Mouse (Mus musculus) gastrocnemius, postnatal 10 days (tissue): ENCODE measurements around the gene Sdr9c7. TPM values are rescaled to one million over a fixed set of nuclear protein-coding genes. Genes with fewer than 3 reads are reported as not detected.
"Not testable (repeated sequence)": the region's sequence is repeated elsewhere in the genome, so short reads cannot be mapped to it uniquely, and the experiment has no call there.

Experiments used
- DNase-seq: peaks from one replicate; pipeline ENCODE4 v3.0.0; 2021; ENCODE audit warnings: mixed read lengths
- long read RNA-seq, 2 experiments: library from polyadenylated mRNA; stranded (forward); transcript quantifications; one replicate each; pipeline ENCODE4 v2.0.0; 2021
- total RNA-seq, 2 experiments: library from RNA; stranded (reverse); gene quantifications; 2 replicates each; pipeline ENCODE4 v1.2.3; 2021

Gene Sdr9c7
- total RNA-seq, result not detected
- long read RNA-seq, experiment 1, result 0 reads
- long read RNA-seq, experiment 2, result 0 reads

- DNase-seq, result no peak
Observed at GRCm38 (mm10) chr10:127898218-127898617, at the start of gene Sdr9c7. Sdr9c7 (plus strand) TSS chr10:127898518.

GRCm38 (mm10) chr10:127849628-127850027 lies 48.7 kb upstream of the Sdr9c7 start, which contains the start of gene Rdh19:
Rdh19 (plus strand) TSS chr10:127849928.
- DNase-seq, result no peak

- no peak for DNase-seq
Observed at GRCm38 (mm10) chr10:127856376-127856775, 41.9 kb upstream of the Sdr9c7 start.

GRCm38 (mm10) chr10:127864931-127865330 lies 33.4 kb upstream of the Sdr9c7 start:
- DNase-seq, result no peak

- DNase-seq, result no peak
Observed at GRCm38 (mm10) chr10:127866232-127866631, 32.1 kb upstream of the Sdr9c7 start, which contains the start of gene Rdh16f2. Rdh16f2 (plus strand) TSS chr10:127866474.

GRCm38 (mm10) chr10:127872484-127872883 lies 25.8 kb upstream of the Sdr9c7 start:
- no peak for DNase-seq

- no peak for DNase-seq
Observed at GRCm38 (mm10) chr10:127877681-127878080, 20.6 kb upstream of the Sdr9c7 start.

GRCm38 (mm10) chr10:127878262-127879057 lies 19.9 kb upstream of the Sdr9c7 start:
- no peak for DNase-seq

- no peak for DNase-seq
Observed at GRCm38 (mm10) chr10:127879155-127879688, 19.1 kb upstream of the Sdr9c7 start.

- no peak for DNase-seq
Observed at GRCm38 (mm10) chr10:127881041-127881440, 17.3 kb upstream of the Sdr9c7 start.

GRCm38 (mm10) chr10:127886551-127886950 lies 11.8 kb upstream of the Sdr9c7 start:
- DNase-seq, result no peak

- DNase-seq, result no peak
Observed at GRCm38 (mm10) chr10:127886971-127887370, 11.3 kb upstream of the Sdr9c7 start.

GRCm38 (mm10) chr10:127888605-127889004 lies 9.7 kb upstream of the Sdr9c7 start, which contains the start of gene Rdh7:
Rdh7 (minus strand) TSS chr10:127888817.
- DNase-seq, result no peak

- no peak for DNase-seq
Observed at GRCm38 (mm10) chr10:127891481-127891880, 6.8 kb upstream of the Sdr9c7 start.

- not testable (repeated sequence) for DNase-seq
Observed at GRCm38 (mm10) chr10:127893163-127894022, 4.9 kb upstream of the Sdr9c7 start.

GRCm38 (mm10) chr10:127896705-127897104 lies 1.6 kb upstream of the Sdr9c7 start:
- no peak for DNase-seq

GRCm38 (mm10) chr10:127897506-127897905 lies 812 bp upstream of the Sdr9c7 start:
- no peak for DNase-seq

- no peak for DNase-seq
Observed at GRCm38 (mm10) chr10:127899783-127900182, 1.5 kb downstream of the Sdr9c7 start.

- DNase-seq, result no peak
Observed at GRCm38 (mm10) chr10:127901751-127902150, 3.4 kb downstream of the Sdr9c7 start.

- no peak for DNase-seq
Observed at GRCm38 (mm10) chr10:127903116-127903515, 4.8 kb downstream of the Sdr9c7 start.

- DNase-seq, result peak; percentile 9
Observed at GRCm38 (mm10) chr10:127904718-127905446, 6.6 kb downstream of the Sdr9c7 start.

- DNase-seq, result no peak
Observed at GRCm38 (mm10) chr10:127906138-127906537, 7.8 kb downstream of the Sdr9c7 start.
